Mouse (Mus musculus) kidney, postnatal 0 days (tissue): ENCODE data around the gene Gm45717. TPM values are rescaled to one million over a fixed set of nuclear protein-coding genes. Genes with fewer than 3 reads are reported as not detected.

Experiments used
- ATAC-seq: fragments of 200-750 bp; cut with Nextera tagmentation; replicated peaks from 2 replicates; pipeline ENCODE4 v1.8.0; 2017; ENCODE audit warnings: low read depth, moderate number of reproducible peaks, moderate TSS enrichment, moderate library complexity; ENCODE audit not compliant: low FRiP score
- DNase-seq: peaks from one replicate; pipeline ENCODE4 v3.0.0-alpha.2; 2016; ENCODE audit warnings: low spot score
- H3K27ac ChIP-seq: fragments of 300-500 bp; sonication (generic); 2 replicates; pipeline ENCODE4 v1.5.1; 2014; ENCODE audit warnings: mild to moderate bottlenecking
- H3K27me3 ChIP-seq: fragments of 300-500 bp; sonication (generic); 2 replicates; pipeline ENCODE4 v1.6.1; 2014; ENCODE audit warnings: low read length, mixed read lengths; ENCODE audit not compliant: insufficient read depth
- H3K36me3 ChIP-seq: fragments of 300-500 bp; sonication (generic); 2 replicates; pipeline ENCODE4 v1.6.1; 2014; ENCODE audit warnings: low read length, mixed read lengths; ENCODE audit not compliant: insufficient read depth
- H3K4me1 ChIP-seq: fragments of 300-500 bp; sonication (generic); replicated peaks from 2 replicates; pipeline ENCODE4 v1.6.1; 2014; ENCODE audit warnings: antibody characterized with exemption, low read length, mixed read lengths; ENCODE audit not compliant: insufficient read depth
- H3K4me2 ChIP-seq: fragments of 300-500 bp; sonication (generic); 2 replicates; pipeline ENCODE4 v1.6.1; 2014; ENCODE audit warnings: mild to moderate bottlenecking, low read length, moderate library complexity, mixed read lengths
- H3K4me3 ChIP-seq: fragments of 300-500 bp; sonication (generic); replicated peaks from 2 replicates; pipeline ENCODE4 v1.5.1; 2014; ENCODE audit warnings: low read depth, low read length
- H3K9ac ChIP-seq: fragments of 300-500 bp; sonication (generic); 2 replicates; pipeline ENCODE4 v1.6.1; 2014; ENCODE audit warnings: low read depth, low read length
- H3K9me3 ChIP-seq: fragments of 300-500 bp; sonication (generic); replicated peaks from 2 replicates; pipeline ENCODE4 v1.6.1; 2016; ENCODE audit warnings: low read length, inconsistent platforms, mixed read lengths
- CTCF ChIP-seq: IDR thresholded peaks from 2 replicates; pipeline ENCODE4 v1.5.1; 2016; ENCODE audit warnings: antibody characterized with exemption, low read depth, mild to moderate bottlenecking, moderate library complexity
- WGBS: fragments of 180-500 bp; shearing (Covaris S2); extraction: QIAGEN DNeasy Blood & Tissue Kit; methylation state at CpG from one replicate; pipeline ENCODE4 v1.1.7; 2014; 5-methylcytosine and 5-hydroxymethylcytosine counted together
- polyA plus RNA-seq: library from polyadenylated mRNA; unstranded; fragments of >200 nt; fragmentation: Nextera tagmentation; extraction: Ambion mirVana; gene quantifications from 2 replicates; pipeline ENCODE4 v1.2.1, GENCODE M21; 2015

Gene Gm45717
- polyA plus RNA-seq, 1 experiment from 2014 or later = 0.45 TPM

- Histone ChIP-seq H3K9me3 (no peaks in the 10 kb centered on the region), H3K36me3 (no peaks in the 10 kb centered on the region), H3K27ac (no peak overlapping the region), H3K9ac (no peak overlapping the region), H3K27me3 (no peaks in the 10 kb centered on the region), H3K4me3 (no peak overlapping the region), H3K4me1 (no peaks in the 10 kb centered on the region), H3K4me2 (no peak overlapping the region)
- ATAC-seq = no peak
- TF ChIP-seq CTCF = no peak
- WGBS = 80% methylated on average over 13 of the region's 13 CpGs
- no peak for DNase-seq
Observed at GRCm38 (mm10) chr7:140907131-140907530, 48.6 kb downstream of the Gm45717 start.

GRCm38 (mm10) chr7:140905642-140906081 lies 50.1 kb downstream of the Gm45717 start:
- Histone ChIP-seq H3K9ac (no peak overlapping the region), H3K27me3 (no peaks in the 10 kb centered on the region), H3K36me3 (no peaks in the 10 kb centered on the region), H3K9me3 (no peaks in the 10 kb centered on the region), H3K4me3 (no peak overlapping the region), H3K4me2 (no peak overlapping the region), H3K27ac (peak overlapping the region; percentile 50; the same call in 1 of the 2 replicates), H3K4me1 (no peaks in the 10 kb centered on the region; the same call in 1 of the 2 replicates)
- 77% methylated on average over 2 of the region's 2 CpGs for WGBS
- ATAC-seq (no peak), DNase-seq (no peak)
- no peak for TF ChIP-seq CTCF

- no peak overlapping the region for H3K4me3 ChIP-seq
- peak; percentile 94 for TF ChIP-seq CTCF
- H3K27me3 ChIP-seq = no peaks in the 10 kb centered on the region
- 0 out of 2 replicates have a peak, but pooled peaks cover 7% of the 10 kb centered on the region for H3K36me3 ChIP-seq
- DNase-seq (peak; percentile 82), ATAC-seq (peak; percentile 60)
- H3K4me2 ChIP-seq = no peak overlapping the region
- 22% methylated on average over 13 of the region's 13 CpGs for WGBS
- H3K4me1 ChIP-seq = no peaks in the 10 kb centered on the region; the same call in 1 of the 2 replicates
- no peak overlapping the region for H3K27ac ChIP-seq
- no peaks in the 10 kb centered on the region for H3K9me3 ChIP-seq
- H3K9ac ChIP-seq = no peak overlapping the region
Observed at GRCm38 (mm10) chr7:140903212-140903611, 52.5 kb downstream of the Gm45717 start.

GRCm38 (mm10) chr7:140902036-140902875 lies 53.5 kb downstream of the Gm45717 start:
- DNase-seq (no peak), ATAC-seq (no peak)
- H3K4me2 ChIP-seq = no peak overlapping the region
- no peak for TF ChIP-seq CTCF
- H3K9ac ChIP-seq = no peak overlapping the region
- no peaks in the 10 kb centered on the region for H3K27me3 ChIP-seq
- 55% methylated on average over 15 of the region's 15 CpGs for WGBS
- H3K4me3 ChIP-seq = no peak overlapping the region
- no peaks in the 10 kb centered on the region; the same call in 1 of the 2 replicates for H3K4me1 ChIP-seq
- peak overlapping the region; percentile 37; the same call in 1 of the 2 replicates for H3K27ac ChIP-seq
- no peaks in the 10 kb centered on the region for H3K9me3 ChIP-seq
- peaks cover 15% of the 10 kb centered on the region for H3K36me3 ChIP-seq

- Histone ChIP-seq H3K4me1 (no peaks in the 10 kb centered on the region; the same call in 1 of the 2 replicates), H3K27me3 (no peaks in the 10 kb centered on the region), H3K9ac (no peak within 1 kb of the TSS), H3K9me3 (no peaks in the 10 kb centered on the region), H3K4me2 (no peak within 1 kb of the TSS), H3K36me3 (peaks cover 17% of the 10 kb centered on the region), H3K27ac (no peak within 1 kb of the TSS), H3K4me3 (no peak within 1 kb of the TSS)
- ATAC-seq (no peak), DNase-seq (no peak)
- WGBS = 53% methylated on average over 10 of the region's 10 CpGs
- TF ChIP-seq CTCF = no peak
Observed at GRCm38 (mm10) chr7:140900220-140900619, 55.5 kb downstream of the Gm45717 start, which contains the start of gene Cox8b. Gene Cox8b, minus strand, starts transcription at chr7:140900446.

Other genes with a start within 250 kb of the Gm45717 start
- 4.4 and 6.2 TPM in 2 replicates for gene Cyp2e1, start 192.2 kb downstream of the Gm45717 start, polyA plus RNA-seq
- not detected in 2 replicates for gene Syce1, start 168.1 kb downstream of the Gm45717 start, polyA plus RNA-seq
- gene Zfp941, start 133.8 kb downstream of the Gm45717 start, polyA plus RNA-seq = 1.2 and 1.3 TPM in 2 replicates
- gene Urah, start 120.9 kb downstream of the Gm45717 start, polyA plus RNA-seq = 0.61 and 1.1 TPM in 2 replicates
- gene Scgb1c1, start 110.4 kb downstream of the Gm45717 start, polyA plus RNA-seq = not detected in 2 replicates
- gene Odf3, start 108.1 kb downstream of the Gm45717 start, polyA plus RNA-seq = not detected in 2 replicates
- 0.18 TPM in 1 of 2 replicates, not detected in the other for gene Gm45785, start 99.6 kb downstream of the Gm45717 start, polyA plus RNA-seq
- 45.0 and 53.1 TPM in 2 replicates for gene Ric8a, start 99.0 kb downstream of the Gm45717 start, polyA plus RNA-seq
- 48.0 and 53.9 TPM in 2 replicates for gene Bet1l, start 98.4 kb downstream of the Gm45717 start, polyA plus RNA-seq
- 198 and 219 TPM in 2 replicates for gene Psmd13, start 74.0 kb downstream of the Gm45717 start, polyA plus RNA-seq
- gene Sirt3, start 73.6 kb downstream of the Gm45717 start, polyA plus RNA-seq = 47.2 and 48.6 TPM in 2 replicates
- 0.39 and 0.47 TPM in 2 replicates for gene Cox8b, start 55.5 kb downstream of the Gm45717 start, polyA plus RNA-seq
- 2.1 and 2.6 TPM in 2 replicates for gene Nlrp6, start 35.0 kb downstream of the Gm45717 start, polyA plus RNA-seq
- gene Pgghg, start 14.5 kb downstream of the Gm45717 start, polyA plus RNA-seq = 20.3 and 20.7 TPM in 2 replicates
- 1.5 and 2.2 TPM in 2 replicates for gene Ifitm5, start 5.6 kb downstream of the Gm45717 start, polyA plus RNA-seq
- gene Ifitm2, start 50 bp upstream of the Gm45717 start, polyA plus RNA-seq = 1,203 and 1,251 TPM in 2 replicates
- gene Ifitm1, start 11.3 kb upstream of the Gm45717 start, polyA plus RNA-seq = 117 and 163 TPM in 2 replicates
- gene Ifitm3, start 54.8 kb upstream of the Gm45717 start, polyA plus RNA-seq = 515 and 606 TPM in 2 replicates
- 1.1 and 1.5 TPM in 2 replicates for gene Ifitm6, start 62.0 kb upstream of the Gm45717 start, polyA plus RNA-seq
- not detected in 2 replicates for gene Gm17387, start 73.2 kb upstream of the Gm45717 start, polyA plus RNA-seq
- 6.4 and 7.4 TPM in 2 replicates for gene B4galnt4, start 105.2 kb upstream of the Gm45717 start, polyA plus RNA-seq
- 11.1 and 13.4 TPM in 2 replicates for gene Pkp3, start 122.3 kb upstream of the Gm45717 start, polyA plus RNA-seq
- gene Sigirr, start 144.6 kb upstream of the Gm45717 start, polyA plus RNA-seq = 54.1 and 59.6 TPM in 2 replicates
- 6.9 and 8.1 TPM in 2 replicates for gene Ano9, start 161.9 kb upstream of the Gm45717 start, polyA plus RNA-seq
- 75.3 and 85.1 TPM in 2 replicates for gene Ptdss2, start 166.4 kb upstream of the Gm45717 start, polyA plus RNA-seq
- 136 and 147 TPM in 2 replicates for gene Rnh1, start 216.9 kb upstream of the Gm45717 start, polyA plus RNA-seq
- gene Hras, start 238.1 kb upstream of the Gm45717 start, polyA plus RNA-seq = 91.5 and 95.5 TPM in 2 replicates
- 9.9 and 10.8 TPM in 2 replicates for gene Lrrc56, start 238.2 kb upstream of the Gm45717 start, polyA plus RNA-seq